Mouse (Mus musculus) testis, adult 2 months (tissue): ENCODE results near the gene Phlda2.
A peak's percentile ranks its signal among the peaks of the same experiment; 100 is the strongest.

Experiments used
- CTCF ChIP-seq: fragments of 200-500 bp; IDR thresholded peaks from 2 replicates; pipeline ENCODE4 v1.5.1; 2012; ENCODE audit warnings: low read depth, mild to moderate bottlenecking, inconsistent platforms, low read length, moderate library complexity; ENCODE audit not compliant: control insufficient read depth, insufficient read depth, insufficient replicate concordance
- POLR2A ChIP-seq: fragments of 200-500 bp; IDR thresholded peaks from 2 replicates; pipeline ENCODE4 v1.6.1; 2012; ENCODE audit warnings: low read depth, mild to moderate bottlenecking, inconsistent platforms, low read length, moderate library complexity; ENCODE audit not compliant: control insufficient read depth

GRCm38 (mm10) chr7:143466099-143466677 lies 36.8 kb downstream of the Phlda2 start:
- peak; percentile 97 for TF ChIP-seq CTCF
- TF ChIP-seq POLR2A = no peak
